Mouse (Mus musculus): ENCODE measurements around the gene Arhgef15.
"Not testable (repeated sequence)": the region's sequence is repeated elsewhere in the genome, so short reads cannot be mapped to it uniquely, and the experiment has no call there.

The Arhgef15 gene

DNA sequence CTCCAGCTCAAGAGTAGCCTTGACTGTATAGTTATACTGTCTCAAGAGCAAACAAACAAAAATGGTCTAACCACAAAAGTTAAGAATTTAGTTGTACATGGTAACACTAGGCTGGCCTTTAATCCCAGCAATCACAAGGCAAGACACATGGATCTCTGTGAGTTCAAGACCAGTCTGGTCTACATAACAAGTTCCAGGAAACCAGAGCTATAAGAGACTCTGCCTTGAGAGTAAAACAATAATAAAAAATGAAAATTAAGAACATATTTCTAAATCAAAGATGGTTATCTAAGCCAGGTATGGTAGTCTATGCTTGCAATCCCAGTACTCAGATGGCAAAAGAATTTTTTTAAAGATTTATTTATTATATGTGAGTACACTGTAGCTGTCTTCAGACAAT, 7.8 kb upstream of the Arhgef15 start:
- DNase-seq (ENCODE audit: low spot score), result no peak

GRCm38 (mm10) chr11:68963405-68963804, 6.1 kb upstream of the Arhgef15 start:
- DNase-seq (ENCODE audit: low spot score), result no peak

DNA sequence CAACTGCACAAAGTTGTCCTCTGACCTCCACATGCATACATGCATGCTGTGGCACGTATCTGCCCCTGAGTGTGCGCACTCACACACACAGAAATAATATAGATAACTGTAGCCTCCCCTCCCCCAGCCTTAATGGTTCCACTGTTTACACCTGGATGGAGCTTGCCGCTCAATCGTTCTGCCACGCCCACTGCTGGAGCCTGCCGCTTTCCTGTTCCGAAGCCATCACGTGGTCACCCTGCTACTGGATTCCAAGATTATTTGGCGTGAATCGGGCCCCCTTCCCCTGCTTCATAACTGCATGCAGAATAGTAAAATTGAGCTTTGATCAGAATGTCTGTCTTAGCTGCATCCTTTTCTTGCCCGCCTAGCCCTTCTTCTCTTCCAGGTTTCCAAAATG, 4.9 kb upstream of the Arhgef15 start:
- not testable (repeated sequence) for DNase-seq (ENCODE audit: low spot score)

DNA sequence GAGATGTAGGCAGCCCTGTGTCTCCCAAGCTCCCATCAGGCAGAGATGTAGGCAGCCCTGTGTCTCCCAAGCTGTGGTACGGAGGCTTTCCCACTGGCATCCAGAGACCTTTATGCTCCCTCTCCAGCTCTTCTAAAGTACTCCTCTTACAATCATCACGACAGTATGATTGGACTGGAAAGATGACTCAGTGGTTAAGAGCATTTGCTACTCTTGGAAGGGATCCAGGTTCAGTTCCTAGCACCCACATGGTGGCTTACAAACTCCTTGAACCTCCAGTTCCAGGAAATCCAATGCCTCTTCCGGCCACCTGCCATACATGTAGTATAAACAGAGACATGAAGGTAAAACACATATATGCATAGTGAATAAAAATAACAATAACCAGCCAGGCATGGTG, 4.3 kb upstream of the Arhgef15 start:
- DNase-seq (ENCODE audit: low spot score), result no peak

DNA sequence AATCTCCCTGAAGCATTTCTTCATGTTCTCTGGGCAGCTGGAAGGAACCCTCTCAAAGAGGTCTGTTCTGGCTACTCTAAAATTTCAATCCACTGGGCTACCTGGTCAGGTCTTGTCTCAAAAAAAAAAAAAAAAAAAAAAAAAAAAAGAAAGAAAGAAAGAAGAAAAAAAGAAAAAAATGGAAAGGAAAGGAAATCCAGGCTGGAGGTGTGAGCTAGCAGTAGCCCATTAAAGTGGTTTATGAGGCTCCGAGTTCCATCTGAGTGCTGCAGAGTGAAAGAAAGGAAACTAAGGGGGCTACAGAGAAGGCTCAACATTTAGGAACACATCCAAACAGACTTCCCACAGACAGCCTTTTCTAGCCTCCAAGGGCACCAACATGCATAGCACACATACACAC, 691 bp upstream of the Arhgef15 start:
- no peak for DNase-seq (ENCODE audit: low spot score)

- DNase-seq (ENCODE audit: low spot score), result no peak
Measured at GRCm38 (mm10) chr11:68956697-68957096, 583 bp downstream of the Arhgef15 start.

DNA sequence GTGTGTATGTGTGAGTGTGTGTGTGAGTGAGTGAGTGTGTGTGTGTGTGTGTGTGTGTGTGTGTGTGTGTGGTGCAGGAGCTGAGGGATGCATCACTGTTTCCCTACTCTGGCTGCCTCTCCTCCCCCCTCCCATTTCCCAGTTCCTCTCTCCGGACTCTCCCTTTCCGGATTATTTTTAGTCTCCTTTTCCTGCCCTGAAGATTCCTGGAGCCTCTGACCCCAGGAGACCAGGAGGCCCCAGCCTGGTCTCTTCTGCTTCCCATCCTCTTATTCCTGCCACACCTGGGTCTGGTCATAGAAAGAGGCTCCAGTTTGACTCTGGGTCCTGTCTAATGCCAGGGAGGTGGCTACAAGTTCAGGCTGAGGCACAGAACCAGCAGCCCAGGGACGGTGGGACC, 1.2 kb downstream of the Arhgef15 start:
- DNase-seq (ENCODE audit: low spot score), result no peak

GRCm38 (mm10) chr11:68955473-68955872, 1.8 kb downstream of the Arhgef15 start:
- no peak for DNase-seq (ENCODE audit: low spot score)

- no peak for DNase-seq (ENCODE audit: low spot score)
Measured at GRCm38 (mm10) chr11:68954408-68954807, 2.9 kb downstream of the Arhgef15 start.

DNA sequence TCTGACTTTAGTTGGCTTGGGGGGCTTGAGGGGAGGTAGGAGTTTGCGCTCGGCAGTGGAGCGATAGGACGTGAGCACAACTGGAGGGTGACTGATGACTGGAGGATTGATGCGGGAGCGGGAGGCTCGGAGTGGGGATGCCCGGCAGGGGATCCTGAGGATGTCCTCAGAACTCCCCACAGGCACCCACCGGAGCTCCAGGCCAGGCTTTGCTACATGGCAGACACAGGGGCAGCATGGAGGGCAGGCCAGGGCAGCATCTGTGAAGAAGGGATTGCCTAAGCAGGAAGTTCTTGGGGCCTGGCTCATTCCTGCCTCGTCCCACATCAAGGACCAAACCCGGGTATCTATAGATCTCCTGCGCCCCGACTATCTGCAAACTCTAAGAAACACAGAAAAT, 3.4 kb downstream of the Arhgef15 start:
- DNase-seq (ENCODE audit: low spot score), result no peak

DNA sequence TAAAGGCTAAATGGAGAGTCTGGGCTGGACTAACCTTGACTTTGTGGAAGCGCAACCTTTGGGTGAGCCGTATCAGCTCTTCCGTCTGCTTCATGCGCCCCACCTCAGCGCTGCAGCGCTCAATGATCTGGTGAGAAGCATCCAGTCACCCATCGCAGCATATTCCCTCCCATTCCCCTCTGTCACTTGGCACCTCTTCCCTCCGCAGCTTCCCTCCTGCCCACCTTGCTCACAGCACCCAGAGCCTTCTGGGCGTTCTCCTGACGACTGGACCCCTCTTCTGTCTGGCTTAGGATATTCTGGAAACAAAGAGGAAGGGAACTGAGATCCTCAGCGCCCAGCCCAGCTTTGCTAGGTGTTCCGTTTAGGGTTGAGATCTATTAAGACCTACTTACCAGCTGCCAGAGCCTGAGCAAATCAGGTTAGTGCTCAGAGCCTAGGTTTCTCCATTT, 9.7 kb downstream of the Arhgef15 start:
- DNase-seq (ENCODE audit: low spot score), result no peak

DNA sequence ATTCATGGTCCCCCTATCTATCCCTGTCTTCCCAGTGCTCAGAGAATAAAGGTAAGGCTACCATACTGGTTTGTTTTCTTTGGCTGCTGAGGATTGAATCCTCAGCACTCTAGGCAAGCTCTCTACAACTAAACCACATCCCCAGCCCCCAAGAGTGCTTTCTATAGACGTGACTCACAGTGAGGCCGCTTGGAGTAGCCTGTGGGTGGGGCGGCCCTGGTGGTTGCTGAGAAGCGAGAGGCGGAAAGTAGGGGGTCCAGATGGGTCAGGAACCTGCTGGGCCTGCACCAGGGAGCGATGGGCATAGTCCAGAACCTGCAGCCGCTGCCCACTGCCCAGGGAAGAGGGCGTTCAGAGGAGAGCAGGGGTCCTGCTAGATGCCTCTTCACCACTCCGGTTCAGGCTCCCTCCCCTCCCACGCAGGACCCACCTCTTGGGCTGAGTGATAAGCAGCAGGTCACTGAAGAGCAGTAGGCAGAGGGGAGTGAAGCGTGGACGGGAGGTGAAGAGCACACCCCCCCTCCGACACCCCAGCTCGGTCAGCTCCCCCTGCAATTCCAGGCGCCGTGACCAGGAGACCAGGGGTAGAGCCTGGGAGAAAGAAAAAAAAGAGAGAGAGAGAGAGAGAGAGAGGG, 10.4 kb downstream of the Arhgef15 start:
- no peak for DNase-seq (ENCODE audit: low spot score)

GRCm38 (mm10) chr11:68946001-68946400, 11.3 kb downstream of the Arhgef15 start:
- no peak for DNase-seq (ENCODE audit: low spot score)

DNA sequence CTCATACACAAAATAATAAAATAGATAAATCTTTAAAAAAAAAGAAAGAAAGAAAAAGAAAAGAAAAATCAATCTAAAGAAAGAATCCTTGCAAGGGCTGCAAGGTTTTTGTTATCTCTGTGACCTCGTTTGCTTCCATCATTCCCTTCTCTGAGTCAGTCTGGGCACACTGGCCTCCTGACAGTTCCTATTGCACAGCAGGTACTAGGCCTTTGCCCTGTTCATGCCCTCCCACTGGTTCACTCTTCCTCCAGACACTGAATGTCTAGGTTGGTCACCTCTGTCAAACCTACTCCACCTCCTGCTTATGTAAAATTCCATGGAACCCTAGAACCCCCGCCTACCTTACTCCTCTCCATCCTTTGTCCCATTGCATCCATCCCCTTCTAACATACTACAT, 12.0 kb downstream of the Arhgef15 start:
- no peak for DNase-seq (ENCODE audit: low spot score)

DNA sequence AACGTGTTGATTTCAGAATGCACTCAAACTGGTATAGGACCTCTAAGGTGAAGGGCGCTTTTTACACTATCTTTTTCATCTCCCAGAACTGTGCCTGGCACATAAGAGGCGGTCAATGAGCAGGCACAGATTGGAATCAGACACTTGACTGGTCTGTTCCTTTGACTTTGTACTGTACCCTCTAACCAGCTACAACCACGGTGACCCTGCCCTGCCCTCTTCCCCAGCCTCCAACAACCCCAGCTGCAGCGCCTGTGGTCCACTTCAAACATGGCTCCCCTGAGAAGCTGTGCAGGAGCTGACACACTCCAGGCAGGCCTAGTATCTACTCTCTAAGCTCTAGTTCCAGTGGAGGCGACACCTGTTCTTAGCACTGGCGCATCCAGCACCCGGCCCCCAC, 14.5 kb downstream of the Arhgef15 start:
- no peak for DNase-seq (ENCODE audit: low spot score)

DNA sequence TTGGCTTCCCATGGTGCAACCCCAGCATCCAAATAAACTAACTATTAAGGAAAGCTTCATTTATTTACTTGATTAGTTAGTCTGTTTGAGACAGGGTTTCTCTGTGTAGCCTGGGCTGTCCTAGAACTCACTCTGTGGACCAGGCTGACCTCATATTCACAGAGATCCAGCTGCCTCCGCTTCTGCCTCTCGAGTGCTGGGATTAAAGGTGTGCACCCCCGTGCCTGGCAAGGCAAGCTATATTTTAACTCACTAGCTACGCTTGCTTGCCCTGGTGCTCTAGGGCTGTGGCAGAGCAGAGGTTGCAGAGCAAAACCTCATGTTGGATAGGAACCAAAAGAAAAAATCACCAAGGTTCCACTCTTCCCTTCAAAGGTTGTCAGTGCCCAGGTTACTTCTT, 16.8 kb downstream of the Arhgef15 start:
- DNase-seq (ENCODE audit: low spot score), result no peak

GRCm38 (mm10) chr11:68939451-68940304, 17.6 kb downstream of the Arhgef15 start:
- peak; percentile 88 for DNase-seq (ENCODE audit: low spot score)

- DNase-seq (ENCODE audit: low spot score), result not testable (repeated sequence)
Measured at GRCm38 (mm10) chr11:68936951-68937350, 20.3 kb downstream of the Arhgef15 start.

GRCm38 (mm10) chr11:68933885-68934507, 23.3 kb downstream of the Arhgef15 start:
- DNase-seq (ENCODE audit: low spot score), result no peak

DNA sequence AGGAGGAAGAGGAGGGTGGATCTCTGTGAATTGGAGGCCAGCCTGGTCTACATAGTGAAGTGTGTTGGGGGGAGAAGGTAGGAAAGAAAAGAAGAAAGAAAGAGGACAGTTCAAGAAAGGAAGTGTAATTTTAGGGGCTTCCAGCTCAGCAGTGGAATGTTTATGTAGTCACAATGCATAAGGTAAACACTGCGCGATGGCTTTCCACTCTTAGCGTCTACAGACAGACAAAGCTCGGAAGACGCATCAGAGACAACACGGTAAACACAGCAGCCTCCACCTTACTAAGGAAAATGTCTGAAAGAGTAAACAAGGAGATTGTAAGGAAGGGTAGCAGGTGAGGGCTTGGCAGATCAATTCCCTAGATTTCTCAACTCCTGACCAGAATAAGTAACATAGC, 27.3 kb downstream of the Arhgef15 start:
- DNase-seq (ENCODE audit: low spot score), result no peak

DNA sequence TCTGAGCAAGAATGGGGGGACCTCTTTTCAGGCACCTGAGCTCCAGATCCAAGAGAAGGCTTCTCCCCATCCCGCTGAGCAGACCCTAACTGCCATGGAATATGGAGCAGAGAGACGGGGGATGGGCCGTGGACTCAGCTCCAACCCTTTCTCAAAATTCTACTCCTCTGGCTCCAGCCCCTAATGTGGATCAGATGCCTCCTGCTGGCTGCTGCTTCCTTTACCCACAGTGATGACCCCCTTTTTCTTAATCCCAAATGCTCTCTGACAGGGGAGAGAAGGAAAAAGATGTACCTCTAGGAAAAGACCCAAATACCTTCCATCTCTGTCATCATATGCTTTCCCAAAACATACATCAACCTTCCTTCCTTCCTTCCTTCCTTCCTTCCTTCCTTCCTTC, 30.3 kb downstream of the Arhgef15 start, which contains the start of gene Odf4:
TSS of gene Odf4 (minus strand) at position 101 of the 400 bp plus-strand sequence.
- no peak for DNase-seq (ENCODE audit: low spot score)

GRCm38 (mm10) chr11:68924749-68925148, 32.5 kb downstream of the Arhgef15 start:
- no peak for DNase-seq (ENCODE audit: low spot score)

- DNase-seq (ENCODE audit: low spot score), result no peak
Measured at GRCm38 (mm10) chr11:68923191-68923590, 34.1 kb downstream of the Arhgef15 start.

Measured in urinary bladder, postnatal 14 days (tissue).